In the genomic region with DNA sequence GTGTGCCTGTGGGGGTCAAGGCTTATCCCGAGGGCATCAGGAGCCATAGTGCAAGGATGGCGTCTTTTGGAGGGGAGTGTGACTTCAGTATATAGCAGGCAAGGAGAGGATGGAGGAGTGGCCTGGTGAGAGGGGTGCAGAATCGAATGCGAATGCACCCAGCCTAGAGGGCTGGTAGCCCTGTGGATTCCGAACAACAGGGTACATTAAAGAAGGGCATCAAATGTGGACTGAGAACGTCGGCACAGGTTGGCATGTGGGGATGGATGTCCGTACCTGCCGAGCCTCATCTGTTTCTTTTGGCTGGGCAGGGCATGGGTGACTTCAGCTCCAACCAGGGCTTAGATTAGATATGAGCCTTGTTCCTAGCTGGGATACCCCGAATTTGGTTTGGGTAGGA, we compare ENCODE assay signal across 13 mouse cellular contexts. TPM values are rescaled to one million over a fixed set of nuclear protein-coding genes. Genes with fewer than 3 reads are reported as not detected.
DNase-seq lines count a peak whose midpoint lies in the region; ATAC-seq and TF ChIP-seq lines count a peak whose summit lies in the region.
"Had no signal": no experiment of that assay in that cellular context is flagged by ENCODE, and none has a peak within 500 bp of the region (broad histone marks: within the 10 kb centered on the region; RNA-seq: fewer than 3 reads in every experiment).

No protein-coding gene starts in this region.

- peak overlapping the region; percentile 73 for H3K4me2 ChIP-seq in neural tube, embryonic 11.5 days (ENCODE audit: low read depth)
- H3K4me2 ChIP-seq in forebrain, embryonic 16.5 days (ENCODE audit: low read length), result peak overlapping the region; percentile 90
- H3K4me2 ChIP-seq in limb, embryonic 13.5 days (replicated peaks), result peak overlapping the region; percentile 59; the same call in 1 of the 2 replicates
- H3K4me2 ChIP-seq: lung, embryonic 15.5 days; stomach, embryonic 15.5 days had no signal

- no peak for TF ChIP-seq CTCF in olfactory bulb, adult 2 months (IDR thresholded peaks at IDR 0.05; ENCODE audit: insufficient read depth, low read depth, low read length)

- H3K9me3 ChIP-seq in neural tube, embryonic 11.5 days (ENCODE audit: control insufficient read depth, low read length), result no peaks in the 10 kb centered on the region
- H3K9me3 ChIP-seq in forebrain, embryonic 16.5 days (ENCODE audit: control insufficient read depth, low read length), result no peaks in the 10 kb centered on the region
- no peaks in the 10 kb centered on the region for H3K9me3 ChIP-seq in limb, embryonic 13.5 days
- H3K9me3 ChIP-seq: heart, embryonic 13.5 days; lung, embryonic 15.5 days; stomach, embryonic 15.5 days had no signal

- peaks cover 15% of the 10 kb centered on the region for H3K27me3 ChIP-seq in neural tube, embryonic 11.5 days (ENCODE audit: control insufficient read depth, insufficient read depth, low read length)
- H3K27me3 ChIP-seq in forebrain, embryonic 16.5 days (replicated peaks; ENCODE audit: control insufficient read depth, insufficient read depth, low read length), result no peaks in the 10 kb centered on the region
- H3K27me3 ChIP-seq in limb, embryonic 13.5 days, result peaks cover 82% of the 10 kb centered on the region

- peak overlapping the region; percentile 92 for H3K27ac ChIP-seq in neural tube, embryonic 11.5 days (ENCODE audit: low read depth, low read length)
- H3K27ac ChIP-seq in forebrain, embryonic 16.5 days (ENCODE audit: low read length), result peak overlapping the region; percentile 94
- H3K27ac ChIP-seq in limb, embryonic 13.5 days, result no peak overlapping the region
- peak overlapping the region; percentile 94 for H3K27ac ChIP-seq in olfactory bulb, adult 2 months (ENCODE audit: insufficient read depth, low read depth, low read length)
- H3K27ac ChIP-seq: heart, embryonic 13.5 days; lung, embryonic 15.5 days; stomach, embryonic 15.5 days had no signal

- ATAC-seq in neural tube, embryonic 11.5 days (ENCODE audit: insufficient read depth, low FRiP score, low TSS enrichment), result no peak
- no peak for ATAC-seq in forebrain, embryonic 16.5 days
- ATAC-seq in limb, embryonic 13.5 days (ENCODE audit: low FRiP score, low read depth), result no peak
- ATAC-seq in granulocyte monocyte progenitor cell, adult 5-6 weeks (replicated peaks; ENCODE audit: poor library complexity, severe bottlenecking), result no peak
- ATAC-seq in erythroid progenitor cell, adult 5-6 weeks (replicated peaks; ENCODE audit: low FRiP score, poor library complexity, severe bottlenecking), result no peak
- ATAC-seq: intestine, postnatal 0 days had no signal

- peaks cover 3% of the 10 kb centered on the region for H3K36me3 ChIP-seq in neural tube, embryonic 11.5 days (ENCODE audit: control insufficient read depth, insufficient read depth, low read length)
- H3K36me3 ChIP-seq in forebrain, embryonic 16.5 days (ENCODE audit: control insufficient read depth, insufficient read depth), result peaks cover 6% of the 10 kb centered on the region
- H3K36me3 ChIP-seq in limb, embryonic 13.5 days, result peaks cover 3% of the 10 kb centered on the region
- H3K36me3 ChIP-seq: stomach, embryonic 15.5 days had no signal

- no peak for TF ChIP-seq POLR2A in olfactory bulb, adult 2 months (IDR thresholded peaks at IDR 0.05; ENCODE audit: insufficient read depth, low read depth, low read length)

- peak overlapping the region; percentile 94 for H3K9ac ChIP-seq in neural tube, embryonic 11.5 days (ENCODE audit: low read length)
- peak overlapping the region; percentile 89 for H3K9ac ChIP-seq in forebrain, embryonic 16.5 days (replicated peaks; ENCODE audit: low read depth, low read length)
- H3K9ac ChIP-seq in limb, embryonic 13.5 days, result no peak overlapping the region
- H3K9ac ChIP-seq: lung, embryonic 15.5 days; stomach, embryonic 15.5 days had no signal

- DNase-seq in neural tube, embryonic 11.5 days (ENCODE audit: low spot score), result peak; percentile 25
- DNase-seq in neural tube, embryonic 10.5 days (ENCODE audit: extremely low spot score, low spot score), result no peak
- no peak for DNase-seq in lung, postnatal 14 days
- DNase-seq: right cerebral cortex, postnatal 14 days had no signal

- peak overlapping the region; percentile 61 for H3K4me3 ChIP-seq in neural tube, embryonic 11.5 days (ENCODE audit: low read depth, low read length)
- H3K4me3 ChIP-seq in forebrain, embryonic 16.5 days (replicated peaks; ENCODE audit: low read length), result peak overlapping the region; percentile 57
- no peak overlapping the region for H3K4me3 ChIP-seq in limb, embryonic 13.5 days
- peak overlapping the region; percentile 89 for H3K4me3 ChIP-seq in olfactory bulb, adult 2 months (ENCODE audit: insufficient read depth, low read depth, low read length)
- H3K4me3 ChIP-seq: lung, embryonic 15.5 days had no signal

- WGBS in neural tube, embryonic 11.5 days, result 58% methylated on average over 10 of the region's 10 CpGs
- WGBS in forebrain, embryonic 16.5 days, result 40% methylated on average over 10 of the region's 10 CpGs
- 54% methylated on average over 10 of the region's 10 CpGs for WGBS in limb, embryonic 13.5 days
- 30% methylated on average over 10 of the region's 10 CpGs for WGBS in olfactory bulb, adult 2 months

- peaks cover 26% of the 10 kb centered on the region for H3K4me1 ChIP-seq in neural tube, embryonic 11.5 days (ENCODE audit: control insufficient read depth, insufficient read depth, low read length)
- peaks cover 72% of the 10 kb centered on the region for H3K4me1 ChIP-seq in forebrain, embryonic 16.5 days (replicated peaks; ENCODE audit: control insufficient read depth, insufficient read depth, low read length)
- H3K4me1 ChIP-seq in limb, embryonic 13.5 days, result peaks cover 37% of the 10 kb centered on the region
- peaks cover 58% of the 10 kb centered on the region for H3K4me1 ChIP-seq in olfactory bulb, adult 2 months (ENCODE audit: control insufficient read depth, insufficient read depth, low read length)

RNA-seq across cellular contexts. Expression of gene Apc2, which starts 4.0 kb away (rescaled TPM):
- polyA plus RNA-seq in neural tube, embryonic 11.5 days (2014; fragmentation: Nextera tagmentation; extraction: Ambion mirVana), result 81.4 and 81.7 TPM in 2 replicates
- polyA plus RNA-seq in forebrain, embryonic 16.5 days (2015; fragmentation: Nextera tagmentation; extraction: Ambion mirVana), result 222 and 234 TPM in 2 replicates
- polyA plus RNA-seq in limb, embryonic 13.5 days (2015; fragmentation: Nextera tagmentation; extraction: Ambion mirVana), result 3.3 and 3.8 TPM in 2 replicates
- polyA plus RNA-seq in olfactory bulb, adult 2 months (2012; ENCODE audit: insufficient read depth, insufficient read length, low replicate concordance, missing spikeins), result not detected in 2 replicates
- not detected in 2 replicates for total RNA-seq in granulocyte monocyte progenitor cell, adult 5-6 weeks (2014; fragmentation: Nextera tagmentation)
- total RNA-seq in granulocyte monocyte progenitor cell, adult 5-6 weeks (2017), result not detected in 2 replicates
- total RNA-seq in erythroid progenitor cell, adult 5-6 weeks (2015; ENCODE audit: low replicate concordance), result not detected in 2 replicates
- 0.13 TPM in 1 of 2 replicates, not detected in the other for total RNA-seq in erythroid progenitor cell, adult 5-6 weeks (2017; ENCODE audit: low replicate concordance)

RNA-seq across cellular contexts. Expression of gene Rps15, which starts 7.6 kb away (rescaled TPM):
- polyA plus RNA-seq in neural tube, embryonic 11.5 days (2014; fragmentation: Nextera tagmentation; extraction: Ambion mirVana), result 857 and 860 TPM in 2 replicates
- polyA plus RNA-seq in forebrain, embryonic 16.5 days (2015; fragmentation: Nextera tagmentation; extraction: Ambion mirVana), result 531 and 538 TPM in 2 replicates
- 908 and 936 TPM in 2 replicates for polyA plus RNA-seq in limb, embryonic 13.5 days (2015; fragmentation: Nextera tagmentation; extraction: Ambion mirVana)
- 978 TPM in 1 of 2 replicates, not detected in the other for polyA plus RNA-seq in olfactory bulb, adult 2 months (2012; ENCODE audit: insufficient read depth, insufficient read length, low replicate concordance, missing spikeins)
- total RNA-seq in granulocyte monocyte progenitor cell, adult 5-6 weeks (2014; fragmentation: Nextera tagmentation), result 3,725 and 3,829 TPM in 2 replicates
- 2,646 and 2,810 TPM in 2 replicates for total RNA-seq in granulocyte monocyte progenitor cell, adult 5-6 weeks (2017)
- total RNA-seq in erythroid progenitor cell, adult 5-6 weeks (2015; ENCODE audit: low replicate concordance), result 689 and 862 TPM in 2 replicates
- 557 and 668 TPM in 2 replicates for total RNA-seq in erythroid progenitor cell, adult 5-6 weeks (2017; ENCODE audit: low replicate concordance)

RNA-seq across cellular contexts. Expression of gene 2310011J03Rik, which starts 20.5 kb away (rescaled TPM):
- 37.3 and 40.5 TPM in 2 replicates for polyA plus RNA-seq in neural tube, embryonic 11.5 days (2014; fragmentation: Nextera tagmentation; extraction: Ambion mirVana)
- polyA plus RNA-seq in forebrain, embryonic 16.5 days (2015; fragmentation: Nextera tagmentation; extraction: Ambion mirVana), result 32.5 and 34.2 TPM in 2 replicates
- polyA plus RNA-seq in limb, embryonic 13.5 days (2015; fragmentation: Nextera tagmentation; extraction: Ambion mirVana), result 50.7 and 51.2 TPM in 2 replicates
- polyA plus RNA-seq in olfactory bulb, adult 2 months (2012; ENCODE audit: insufficient read depth, insufficient read length, low replicate concordance, missing spikeins), result not detected in 2 replicates
- 35.2 and 45.0 TPM in 2 replicates for total RNA-seq in granulocyte monocyte progenitor cell, adult 5-6 weeks (2014; fragmentation: Nextera tagmentation)
- total RNA-seq in granulocyte monocyte progenitor cell, adult 5-6 weeks (2017), result 16.4 and 17.4 TPM in 2 replicates
- total RNA-seq in erythroid progenitor cell, adult 5-6 weeks (2015; ENCODE audit: low replicate concordance), result 7.2 and 13.4 TPM in 2 replicates
- 6.1 and 10.8 TPM in 2 replicates for total RNA-seq in erythroid progenitor cell, adult 5-6 weeks (2017; ENCODE audit: low replicate concordance)

RNA-seq across cellular contexts. Expression of gene Pcsk4, which starts 29.5 kb away (rescaled TPM):
- 2.0 and 2.4 TPM in 2 replicates for polyA plus RNA-seq in neural tube, embryonic 11.5 days (2014; fragmentation: Nextera tagmentation; extraction: Ambion mirVana)
- 3.1 and 3.9 TPM in 2 replicates for polyA plus RNA-seq in forebrain, embryonic 16.5 days (2015; fragmentation: Nextera tagmentation; extraction: Ambion mirVana)
- 4.8 and 6.5 TPM in 2 replicates for polyA plus RNA-seq in limb, embryonic 13.5 days (2015; fragmentation: Nextera tagmentation; extraction: Ambion mirVana)
- polyA plus RNA-seq in olfactory bulb, adult 2 months (2012; ENCODE audit: insufficient read depth, insufficient read length, low replicate concordance, missing spikeins), result not detected in 2 replicates
- 6.7 and 7.2 TPM in 2 replicates for total RNA-seq in granulocyte monocyte progenitor cell, adult 5-6 weeks (2014; fragmentation: Nextera tagmentation)
- total RNA-seq in granulocyte monocyte progenitor cell, adult 5-6 weeks (2017), result 0.98 and 1.6 TPM in 2 replicates
- total RNA-seq in erythroid progenitor cell, adult 5-6 weeks (2015; ENCODE audit: low replicate concordance), result not detected in 2 replicates
- 1.0 TPM in 1 of 2 replicates, not detected in the other for total RNA-seq in erythroid progenitor cell, adult 5-6 weeks (2017; ENCODE audit: low replicate concordance)

RNA-seq across cellular contexts. Expression of gene Reep6, which starts 29.9 kb away (rescaled TPM):
- 4.2 and 5.5 TPM in 2 replicates for polyA plus RNA-seq in neural tube, embryonic 11.5 days (2014; fragmentation: Nextera tagmentation; extraction: Ambion mirVana)
- 2.2 and 3.2 TPM in 2 replicates for polyA plus RNA-seq in forebrain, embryonic 16.5 days (2015; fragmentation: Nextera tagmentation; extraction: Ambion mirVana)
- polyA plus RNA-seq in limb, embryonic 13.5 days (2015; fragmentation: Nextera tagmentation; extraction: Ambion mirVana), result 6.1 and 6.3 TPM in 2 replicates
- not detected in 2 replicates for polyA plus RNA-seq in olfactory bulb, adult 2 months (2012; ENCODE audit: insufficient read depth, insufficient read length, low replicate concordance, missing spikeins)
- 0.11 and 0.60 TPM in 2 replicates for total RNA-seq in granulocyte monocyte progenitor cell, adult 5-6 weeks (2014; fragmentation: Nextera tagmentation)
- 0.22 and 2.7 TPM in 2 replicates for total RNA-seq in granulocyte monocyte progenitor cell, adult 5-6 weeks (2017)
- total RNA-seq in erythroid progenitor cell, adult 5-6 weeks (2015; ENCODE audit: low replicate concordance), result 17.2 and 22.3 TPM in 2 replicates
- 16.8 and 18.2 TPM in 2 replicates for total RNA-seq in erythroid progenitor cell, adult 5-6 weeks (2017; ENCODE audit: low replicate concordance)

Comparison
In these comparisons a context has a peak if more than half of its experiments do, and no peak if none do; other contexts are left out.
1. RNA of gene Apc2, which starts 4.0 kb away (polyA plus RNA-seq): 222 to 234 TPM in forebrain, embryonic 16.5 days and 81.4 to 81.7 TPM in neural tube, embryonic 11.5 days; 3.3 to 3.8 TPM in limb, embryonic 13.5 days and not detected in olfactory bulb, adult 2 months; every median in the first group is over 10 times any median in the second.
2. RNA of gene 2310011J03Rik, which starts 20.5 kb away (polyA plus RNA-seq): 50.7 to 51.2 TPM in limb, embryonic 13.5 days, 37.3 to 40.5 TPM in neural tube, embryonic 11.5 days and 32.5 to 34.2 TPM in forebrain, embryonic 16.5 days; not detected in olfactory bulb, adult 2 months; every median in the first group is over 10 times any median in the second.
3. Peak in every context shown above with its lines, with median percentiles within 50 percentile points of each other: H3K4me2 ChIP-seq.